Mouse (Mus musculus): ENCODE results near the gene Pter. TPM values are rescaled to one million over a fixed set of nuclear protein-coding genes. Genes with fewer than 3 reads are reported as not detected.

Pter gene
- polyA plus RNA-seq, 1 experiment, result 18.0 TPM

- no peaks in the 10 kb centered on the region for H3K4me1 ChIP-seq (ENCODE audit: control insufficient read depth, insufficient read depth, insufficient read length, low read length)
- no peak overlapping the region for H3K4me3 ChIP-seq (ENCODE audit: insufficient read depth, low read depth, low read length)
- H3K27ac ChIP-seq (replicated peaks; ENCODE audit: low read depth, low read length), result no peak overlapping the region
Measured at GRCm38 (mm10) chr2:13038772-13039171, 114.9 kb downstream of the Pter start.

- Histone ChIP-seq H3K27ac (replicated peaks; ENCODE audit: low read depth, low read length) (no peak overlapping the region), H3K4me3 (ENCODE audit: insufficient read depth, low read depth, low read length) (no peak overlapping the region), H3K4me1 (ENCODE audit: control insufficient read depth, insufficient read depth, insufficient read length, low read length) (no peaks in the 10 kb centered on the region)
Measured at GRCm38 (mm10) chr2:13039785-13040184, 115.9 kb downstream of the Pter start.

GRCm38 (mm10) chr2:13044555-13044954 lies 120.7 kb downstream of the Pter start:
- H3K4me1 ChIP-seq (ENCODE audit: control insufficient read depth, insufficient read depth, insufficient read length, low read length), result no peaks in the 10 kb centered on the region
- H3K4me3 ChIP-seq (ENCODE audit: insufficient read depth, low read depth, low read length), result no peak overlapping the region
- H3K27ac ChIP-seq (replicated peaks; ENCODE audit: low read depth, low read length), result no peak overlapping the region

- Histone ChIP-seq H3K4me3 (ENCODE audit: insufficient read depth, low read depth, low read length) (no peak overlapping the region), H3K4me1 (ENCODE audit: control insufficient read depth, insufficient read depth, insufficient read length, low read length) (no peaks in the 10 kb centered on the region), H3K27ac (replicated peaks; ENCODE audit: low read depth, low read length) (no peak overlapping the region)
Measured at GRCm38 (mm10) chr2:13048649-13049048, 124.8 kb downstream of the Pter start.

Other genes with a start within 250 kb of the Pter start
- not detected in 2 replicates for gene C1ql3, start 87.8 kb downstream of the Pter start, polyA plus RNA-seq (2012; ENCODE audit: insufficient read depth, insufficient read length, missing spikeins)

All from brown adipose tissue, adult 24 weeks (tissue).